In genomic region chr8:95202056-95202570, GRCm38 (mm10) we compare ENCODE assay signal across 20 mouse cellular contexts. TPM values are rescaled to one million over a fixed set of nuclear protein-coding genes. Genes with fewer than 3 reads are reported as not detected.
A peak's percentile ranks its signal among the peaks of the same experiment; 100 is the strongest.
DNase-seq lines count a peak whose midpoint lies in the region; ATAC-seq and TF ChIP-seq lines count a peak whose summit lies in the region.
"Had no signal": no experiment of that assay in that cellular context is flagged by ENCODE, and none has a peak within 500 bp of the region (broad histone marks: within the 10 kb centered on the region; RNA-seq: fewer than 3 reads in every experiment).

No protein-coding gene starts in this region.

- no peaks in the 10 kb centered on the region for H3K9me3 ChIP-seq in kidney, embryonic 14.5 days (ENCODE audit: control insufficient read depth, low read length)
- H3K9me3 ChIP-seq in intestine, postnatal 0 days (ENCODE audit: control insufficient read depth): no peaks in the 10 kb centered on the region
- H3K9me3 ChIP-seq in kidney, embryonic 15.5 days (replicated peaks): no peaks in the 10 kb centered on the region
- H3K9me3 ChIP-seq: G1E; limb, embryonic 12.5 days; liver, embryonic 15.5 days; neural tube, embryonic 12.5 days had no signal

- no peak for TF ChIP-seq CTCF in intestine, postnatal 0 days (IDR thresholded peaks at IDR 0.05; ENCODE audit: low read depth)

- H3K4me2 ChIP-seq in kidney, embryonic 14.5 days (replicated peaks; ENCODE audit: low read depth, low read length): no peak overlapping the region
- H3K4me2 ChIP-seq in intestine, postnatal 0 days (replicated peaks; ENCODE audit: low read depth): peak overlapping the region; percentile 57
- 0 out of 2 replicates have a peak overlapping the region, but pooled peaks have one; percentile 5 for H3K4me2 ChIP-seq in kidney, embryonic 15.5 days
- no peak overlapping the region for H3K4me2 ChIP-seq in myocyte (ENCODE audit: low read depth)
- H3K4me2 ChIP-seq: hindbrain, embryonic 14.5 days; limb, embryonic 12.5 days; liver, embryonic 15.5 days; neural tube, embryonic 12.5 days had no signal

- no peaks in the 10 kb centered on the region for H3K27me3 ChIP-seq in kidney, embryonic 14.5 days (ENCODE audit: control insufficient read depth, insufficient read depth, low read length)
- no peaks in the 10 kb centered on the region for H3K27me3 ChIP-seq in intestine, postnatal 0 days (replicated peaks; ENCODE audit: control insufficient read depth, insufficient read depth, low read length)
- peaks cover 4% of the 10 kb centered on the region; the same call in 1 of the 2 replicates for H3K27me3 ChIP-seq in kidney, embryonic 15.5 days
- no peaks in the 10 kb centered on the region for H3K27me3 ChIP-seq in myocyte (ENCODE audit: control insufficient read depth, insufficient read depth, insufficient read length)
- H3K27me3 ChIP-seq: liver, embryonic 15.5 days; neural tube, embryonic 12.5 days had no signal

- ATAC-seq in kidney, embryonic 14.5 days (ENCODE audit: low FRiP score, low TSS enrichment): no peak
- ATAC-seq in intestine, postnatal 0 days: no peak
- no peak for ATAC-seq in kidney, embryonic 15.5 days (replicated peaks; ENCODE audit: low FRiP score)
- ATAC-seq in inflammation-experienced regulatory T-cells, adult 6 months: no peak

- no peaks in the 10 kb centered on the region for H3K79me2 ChIP-seq in myocyte (ENCODE audit: control insufficient read depth, insufficient read depth)

- no peak overlapping the region for H3K9ac ChIP-seq in kidney, embryonic 14.5 days (ENCODE audit: low read depth, low read length)
- H3K9ac ChIP-seq in intestine, postnatal 0 days (ENCODE audit: low read depth, low read length): 0 out of 2 replicates have a peak overlapping the region, but pooled peaks have one; percentile 28
- no peak overlapping the region for H3K9ac ChIP-seq in kidney, embryonic 15.5 days
- H3K9ac ChIP-seq: hindbrain, embryonic 14.5 days; limb, embryonic 12.5 days; liver, embryonic 15.5 days; neural tube, embryonic 12.5 days had no signal

- no peaks in the 10 kb centered on the region for H3K4me1 ChIP-seq in kidney, embryonic 14.5 days (ENCODE audit: control insufficient read depth, insufficient read depth, low read length)
- H3K4me1 ChIP-seq in intestine, postnatal 0 days (replicated peaks; ENCODE audit: control insufficient read depth, insufficient read depth, low read length): no peaks in the 10 kb centered on the region
- H3K4me1 ChIP-seq in kidney, embryonic 15.5 days: peaks cover 14% of the 10 kb centered on the region; the same call in 1 of the 2 replicates
- H3K4me1 ChIP-seq: limb, embryonic 12.5 days; megakaryocyte, embryonic 14.5 days; neural tube, embryonic 12.5 days had no signal

- DNase-seq in kidney, adult 11 months: peak; percentile 49
- DNase-seq in spleen, postnatal 36 days (ENCODE audit: low spot score in 2 of 2): no peak
- no peak for DNase-seq in urinary bladder, postnatal 10 days (ENCODE audit: low spot score)
- DNase-seq: cerebellum, adult 11 months; lung, postnatal 10 days; right cerebral cortex, postnatal 14 days; thymus, postnatal 4 days had no signal

- 73% methylated on average over 8 of the region's 8 CpGs for WGBS in kidney, embryonic 14.5 days
- WGBS in intestine, postnatal 0 days: 49% methylated on average over 8 of the region's 8 CpGs
- 79% methylated on average over 8 of the region's 8 CpGs for WGBS in kidney, embryonic 15.5 days

- no peak overlapping the region for H3K4me3 ChIP-seq in kidney, embryonic 14.5 days (ENCODE audit: low read length)
- peak overlapping the region; percentile 26 for H3K4me3 ChIP-seq in intestine, postnatal 0 days (ENCODE audit: low read depth, low read length)
- no peak overlapping the region for H3K4me3 ChIP-seq in kidney, embryonic 15.5 days (replicated peaks)
- no peak overlapping the region for H3K4me3 ChIP-seq in myocyte
- H3K4me3 ChIP-seq: layer of hippocampus, adult 2 months; left cerebral cortex, adult 2 months; limb, embryonic 12.5 days; liver, embryonic 15.5 days; megakaryocyte, embryonic 14.5 days; neural tube, embryonic 12.5 days had no signal

- no peak for TF ChIP-seq POLR2A in myocyte (IDR thresholded peaks at IDR 0.05; ENCODE audit: insufficient read length, low read depth)

- no peak overlapping the region for H3K27ac ChIP-seq in kidney, embryonic 14.5 days (ENCODE audit: low read depth, low read length)
- H3K27ac ChIP-seq in intestine, postnatal 0 days (ENCODE audit: low read depth, low read length): 0 out of 2 replicates have a peak overlapping the region, but pooled peaks have one; percentile 41
- no peak overlapping the region for H3K27ac ChIP-seq in kidney, embryonic 15.5 days
- H3K27ac ChIP-seq: hindbrain, embryonic 14.5 days; layer of hippocampus, adult 2 months; left cerebral cortex, adult 2 months; limb, embryonic 12.5 days; liver, embryonic 15.5 days; neural tube, embryonic 12.5 days had no signal

- H3ac ChIP-seq in myocyte (ENCODE audit: control insufficient read depth, insufficient read length): no peak overlapping the region

- H3K36me3 ChIP-seq in kidney, embryonic 14.5 days (ENCODE audit: control insufficient read depth, insufficient read depth, low read length): no peaks in the 10 kb centered on the region
- H3K36me3 ChIP-seq in intestine, postnatal 0 days (ENCODE audit: control insufficient read depth, insufficient read depth): no peaks in the 10 kb centered on the region
- H3K36me3 ChIP-seq in kidney, embryonic 15.5 days: no peaks in the 10 kb centered on the region
- no peaks in the 10 kb centered on the region for H3K36me3 ChIP-seq in myocyte (ENCODE audit: control insufficient read depth, insufficient read depth)
- H3K36me3 ChIP-seq: G1E; limb, embryonic 12.5 days; liver, embryonic 15.5 days; neural tube, embryonic 12.5 days had no signal

TF ChIP-seq in myocyte, 11 proteins besides CTCF, POLR2A, EP300 and RAD21:
- TF ChIP-seq TCF3 (IDR thresholded peaks at IDR 0.05; ENCODE audit: insufficient read length, low read depth) (no peak), CEBPB (IDR thresholded peaks at IDR 0.05; ENCODE audit: insufficient read depth, poor library complexity, severe bottlenecking) (no peak), MYOD1 (IDR thresholded peaks at IDR 0.05; ENCODE audit: control insufficient read depth in 1 of 3, insufficient read length in 2 of 3, low read depth in 2 of 3) (peak in 2 of 3 experiments; percentile 29 to 36), TCF12 (IDR thresholded peaks at IDR 0.05; ENCODE audit: insufficient read depth, poor library complexity, severe bottlenecking) (no peak)

RNA-seq across cellular contexts. Expression of gene Kifc3, which starts 0.5 kb away (rescaled TPM):
- 13.5 and 19.8 TPM in 2 replicates for polyA plus RNA-seq in kidney, embryonic 14.5 days (2014; fragmentation: Nextera tagmentation; extraction: Ambion mirVana)
- polyA plus RNA-seq in intestine, postnatal 0 days (2015; fragmentation: Nextera tagmentation; extraction: Ambion mirVana): 20.9 and 21.1 TPM in 2 replicates
- 28.7 and 28.8 TPM in 2 replicates for polyA plus RNA-seq in kidney, embryonic 15.5 days (2015; fragmentation: Nextera tagmentation; extraction: Ambion mirVana)
- 22.6 TPM for polyA plus RNA-seq in myocyte (2012; fragmentation: generic; extraction: Trizol)
- polyA plus RNA-seq in inflammation-experienced regulatory T-cells, adult 6 months (2017; shearing (Covaris generic)): 1 to 10 TPM in 1 of 3 experiments, under 1 TPM in 1, not detected in 1; 0.40 to 1.1 TPM
- polyA plus RNA-seq: G1E had no signal

Comparison
In these comparisons a context has a peak if more than half of its experiments do, and no peak if none do; other contexts are left out.
1. H3K4me2 ChIP-seq: peak in intestine, postnatal 0 days (single experiment) and kidney, embryonic 15.5 days (single experiment); none in kidney, embryonic 14.5 days (single experiment) and myocyte (single experiment).